Mouse (Mus musculus) embryo, embryonic 11.5 days (tissue): ENCODE measurements around the gene Tmem268.
A peak's percentile ranks its signal among the peaks of the same experiment; 100 is the strongest.

Source experiments
- DNase-seq: peaks from one replicate; pipeline ENCODE4 v3.0.0-alpha.2; 2012; ENCODE audit warnings: low read depth, low spot score

Gene Tmem268

DNA sequence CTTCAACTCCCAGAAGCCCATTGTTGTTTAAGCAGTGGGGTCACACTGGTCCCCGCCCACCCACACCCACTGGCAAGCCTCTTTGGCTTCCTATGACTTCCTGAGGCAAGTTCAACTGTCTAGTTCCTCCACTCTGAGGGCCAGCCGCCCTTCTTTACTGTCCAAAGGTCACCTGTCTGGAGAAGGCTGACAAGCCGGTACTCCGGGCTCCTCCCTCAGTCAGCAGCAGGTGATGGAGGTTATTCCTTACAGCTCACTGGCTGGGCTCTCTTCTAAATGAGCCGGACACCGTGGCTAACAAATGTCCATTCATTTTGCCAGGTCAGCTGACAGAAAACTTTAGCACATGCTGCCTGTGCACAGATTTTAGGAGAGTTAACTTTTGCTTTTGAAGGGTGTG is 42.2 kb downstream of the Tmem268 start:
- no peak for DNase-seq

DNA sequence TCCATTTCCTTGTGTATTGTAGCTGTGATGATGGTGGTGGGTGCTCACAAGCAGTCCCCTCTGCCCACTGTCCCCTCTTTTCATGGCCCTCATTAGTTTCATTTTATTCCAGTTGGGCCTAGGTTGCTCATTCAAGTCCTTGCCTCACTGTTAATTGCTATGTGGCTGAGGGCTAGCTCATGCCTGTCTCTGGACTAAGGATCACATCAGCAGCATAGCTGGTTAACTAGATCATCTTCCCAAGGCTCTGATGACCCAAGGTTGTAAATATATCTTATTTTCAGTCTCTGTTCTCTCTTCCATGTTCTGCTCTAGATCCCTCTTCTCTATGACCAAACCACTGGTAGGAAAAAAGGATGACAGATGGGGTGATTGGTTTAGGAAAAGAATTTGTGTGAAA is 42.7 kb downstream of the Tmem268 start:
- no peak for DNase-seq

DNA sequence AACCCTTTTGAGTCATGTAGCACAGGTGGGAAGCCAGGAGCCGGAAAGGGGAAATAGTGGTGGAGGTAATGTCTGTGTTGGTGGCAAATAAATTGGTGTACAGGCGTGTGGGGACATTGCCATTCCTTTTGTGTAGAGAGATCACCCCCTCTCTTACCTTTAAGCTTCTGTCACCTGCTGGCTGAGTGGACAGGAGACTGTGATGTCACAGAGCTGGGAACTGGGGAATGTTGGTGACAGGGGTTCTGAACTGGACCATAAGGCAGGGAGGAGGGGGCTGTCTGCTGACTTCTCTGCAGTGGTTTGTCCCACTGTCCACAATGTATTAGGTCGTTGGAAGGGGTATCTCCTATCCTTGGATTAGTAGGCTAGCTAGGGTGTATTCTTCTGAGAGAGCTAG is 46.4 kb downstream of the Tmem268 start, which contains the start of gene Gm11213:
Gene Gm11213 (minus strand): TSS at position 317 of the 400 bp plus-strand sequence.
- DNase-seq, result no peak

DNA sequence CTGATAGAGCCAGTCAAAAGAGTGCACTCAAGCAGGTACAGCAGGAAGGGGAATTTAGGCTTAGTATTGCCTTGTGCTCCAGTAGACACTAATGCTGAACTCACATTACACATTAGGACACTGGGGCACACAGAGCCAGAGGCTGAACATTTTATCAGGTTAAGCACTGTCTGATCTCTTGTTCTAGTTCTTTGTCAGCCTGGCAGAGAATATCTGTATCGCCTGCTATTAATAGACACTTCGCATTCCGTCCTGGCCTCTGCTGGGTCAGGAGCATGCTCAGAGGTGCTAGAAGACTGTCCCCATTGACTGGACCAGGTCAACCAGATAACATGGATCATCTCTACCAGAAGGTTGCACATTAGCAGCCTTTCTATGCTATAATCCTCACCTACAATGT is 47.0 kb downstream of the Tmem268 start:
- no peak for DNase-seq

DNA sequence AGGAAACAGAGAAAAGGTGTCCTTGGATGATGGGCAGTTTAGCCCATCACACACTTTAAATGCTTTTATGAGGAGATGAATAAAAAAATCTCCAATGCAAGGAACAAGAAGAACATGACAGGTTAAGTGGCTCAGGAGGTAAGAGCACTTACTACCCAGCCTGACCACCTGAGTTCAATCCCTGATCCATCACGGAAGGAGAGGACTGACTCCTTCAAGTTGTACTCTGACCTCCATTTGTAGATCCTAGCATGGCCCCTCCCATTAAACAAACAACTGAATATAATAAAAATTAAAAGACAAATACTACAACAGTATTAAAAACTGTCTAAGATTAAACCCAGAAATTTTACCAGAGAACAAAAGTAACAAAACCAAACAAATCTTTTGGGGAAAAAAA is 47.4 kb downstream of the Tmem268 start:
- DNase-seq, result no peak

DNA sequence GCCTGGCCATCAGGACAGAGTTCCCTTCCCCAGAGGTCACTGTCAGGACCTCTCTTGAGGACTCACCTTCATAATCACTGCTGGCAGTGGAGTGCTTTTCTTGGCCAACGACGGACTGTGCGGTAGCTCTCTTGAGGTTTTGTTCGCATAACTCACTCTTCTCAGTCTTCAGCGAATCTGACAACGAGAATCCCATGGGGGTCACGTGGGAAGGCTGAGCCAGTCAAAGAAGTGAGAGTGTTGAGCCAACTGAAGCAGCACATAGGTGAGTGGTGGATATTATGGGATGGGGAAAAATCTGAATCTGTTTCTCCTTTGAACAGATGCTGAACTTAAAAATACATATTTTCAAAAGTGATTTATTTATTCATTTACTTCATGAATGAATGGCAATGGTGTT is 49.8 kb downstream of the Tmem268 start:
- DNase-seq, result no peak

DNA sequence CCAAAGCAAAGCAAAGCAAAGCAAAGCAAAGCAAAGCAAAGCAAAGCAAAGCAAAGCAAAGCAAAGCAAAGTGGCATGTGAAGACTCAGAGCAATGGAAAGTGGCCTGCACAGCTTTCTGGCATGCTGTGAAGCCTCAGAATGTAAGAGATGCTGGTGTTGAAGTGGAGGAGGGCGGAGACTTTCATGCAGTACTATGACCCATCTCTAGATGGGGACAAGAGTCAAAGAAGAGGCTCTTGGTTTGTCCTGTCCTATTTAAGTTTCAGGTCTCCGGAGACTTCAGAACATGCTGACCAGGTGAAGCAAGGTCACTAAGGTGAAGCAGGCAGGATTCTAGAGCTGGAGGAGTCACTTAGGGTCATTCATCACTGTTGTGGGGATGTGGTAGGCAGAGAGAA is 63.3 kb downstream of the Tmem268 start:
- no peak for DNase-seq

DNA sequence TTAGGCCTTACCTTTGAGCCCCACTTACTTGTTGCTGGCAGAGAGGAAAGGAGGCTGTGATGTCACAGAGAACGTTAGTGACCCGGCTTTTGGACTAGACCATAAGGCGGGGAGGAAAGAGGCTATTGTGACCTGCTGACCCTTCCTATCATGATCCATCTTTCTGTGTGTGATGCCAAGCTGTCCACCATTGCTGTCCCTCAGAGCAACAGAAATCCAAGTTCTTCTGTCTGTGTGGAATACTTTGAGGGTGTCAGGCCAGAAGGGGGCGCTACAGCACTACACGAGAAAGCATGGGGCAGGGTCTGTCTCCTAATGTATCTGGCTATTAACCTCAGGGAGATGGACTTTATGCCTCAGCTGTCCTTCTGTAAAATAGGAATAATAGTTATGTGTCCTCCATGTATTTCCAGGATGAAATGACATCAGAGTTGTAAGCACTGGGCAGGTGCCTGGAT is 63.8 kb downstream of the Tmem268 start, which contains the start of gene Tex48:
Gene Tex48 (minus strand): TSS at position 51 of the 458 bp plus-strand sequence.
- peak; percentile 17 for DNase-seq

DNA sequence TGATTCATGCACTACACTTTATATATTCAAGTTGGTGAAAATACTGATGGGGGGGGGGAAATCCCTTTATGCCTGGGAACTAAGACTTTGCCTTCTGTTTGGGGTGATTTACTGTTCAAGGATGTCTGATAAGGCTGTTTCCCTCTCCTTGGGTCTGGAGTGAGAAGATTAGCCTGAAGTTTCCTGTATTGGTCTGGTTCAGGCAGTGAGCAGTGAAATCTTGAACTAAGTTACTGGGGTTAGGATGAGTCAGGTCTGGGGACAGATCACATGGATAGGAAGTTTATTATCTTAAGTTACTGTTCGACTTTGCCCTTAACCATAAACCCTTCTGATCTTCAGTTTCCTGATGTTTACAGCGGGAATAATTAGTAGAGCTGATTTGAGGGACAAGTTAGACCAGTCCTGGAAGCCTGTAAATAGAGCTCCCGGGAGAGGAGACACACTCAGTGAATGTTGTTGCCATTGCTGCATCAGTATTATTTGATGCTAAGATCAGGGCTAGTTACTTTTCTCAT is 67.0 kb downstream of the Tmem268 start:
- DNase-seq, result no peak

DNA sequence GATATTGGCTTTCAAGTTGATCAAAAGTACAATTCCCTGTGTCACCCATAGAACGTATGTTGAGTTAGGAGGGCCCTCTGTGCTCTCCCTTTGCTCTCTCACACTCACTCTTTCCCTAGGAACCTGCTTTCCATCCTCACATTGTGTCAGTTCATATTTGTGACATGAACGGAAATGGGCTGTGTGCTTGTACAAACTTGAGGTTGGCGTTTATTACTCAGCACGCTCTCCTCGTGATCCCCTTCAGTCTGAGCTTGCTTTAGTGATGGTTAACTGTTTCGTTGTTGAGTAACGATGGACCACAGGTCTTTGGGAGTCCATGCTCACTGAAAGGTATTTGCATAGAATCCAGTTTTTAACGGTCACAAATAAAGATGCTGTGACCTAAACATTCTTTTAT is 68.5 kb downstream of the Tmem268 start:
- no peak for DNase-seq

DNA sequence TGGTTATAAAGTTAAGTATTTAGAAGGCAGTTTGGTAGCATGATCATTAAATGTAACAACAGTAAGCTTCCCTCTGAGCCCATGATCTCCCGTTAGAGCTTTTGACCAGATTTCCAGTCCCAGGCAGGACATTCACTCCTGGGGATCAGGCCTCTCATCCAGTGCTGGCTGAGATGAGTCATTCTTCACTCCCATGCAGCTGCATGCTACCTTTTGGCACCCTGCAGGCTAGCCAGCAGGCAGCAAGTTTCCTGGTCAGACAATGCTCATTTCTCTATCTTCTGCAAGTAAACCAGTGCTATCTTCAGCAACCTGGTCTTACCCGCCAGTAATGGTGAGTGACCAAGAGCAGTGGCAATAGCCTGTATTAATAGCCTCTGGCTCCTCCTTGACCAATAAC is 74.6 kb downstream of the Tmem268 start:
- DNase-seq, result no peak
